Mouse (Mus musculus) kidney, postnatal 0 days (tissue): ENCODE results near the gene Exosc5. TPM values are rescaled to one million over a fixed set of nuclear protein-coding genes. Genes with fewer than 3 reads are reported as not detected.

Source experiments
- ATAC-seq: fragments of 200-750 bp; cut with Nextera tagmentation; replicated peaks from 2 replicates; pipeline ENCODE4 v1.8.0; 2017; ENCODE audit warnings: low read depth, moderate number of reproducible peaks, moderate TSS enrichment, moderate library complexity; ENCODE audit not compliant: low FRiP score
- DNase-seq: peaks from one replicate; pipeline ENCODE4 v3.0.0-alpha.2; 2016; ENCODE audit warnings: low spot score
- H3K27ac ChIP-seq: fragments of 300-500 bp; sonication (generic); 2 replicates; pipeline ENCODE4 v1.5.1; 2014; ENCODE audit warnings: mild to moderate bottlenecking
- H3K27me3 ChIP-seq: fragments of 300-500 bp; sonication (generic); 2 replicates; pipeline ENCODE4 v1.6.1; 2014; ENCODE audit warnings: low read length, mixed read lengths; ENCODE audit not compliant: insufficient read depth
- H3K36me3 ChIP-seq: fragments of 300-500 bp; sonication (generic); 2 replicates; pipeline ENCODE4 v1.6.1; 2014; ENCODE audit warnings: low read length, mixed read lengths; ENCODE audit not compliant: insufficient read depth
- H3K4me1 ChIP-seq: fragments of 300-500 bp; sonication (generic); replicated peaks from 2 replicates; pipeline ENCODE4 v1.6.1; 2014; ENCODE audit warnings: antibody characterized with exemption, low read length, mixed read lengths; ENCODE audit not compliant: insufficient read depth
- H3K4me2 ChIP-seq: fragments of 300-500 bp; sonication (generic); 2 replicates; pipeline ENCODE4 v1.6.1; 2014; ENCODE audit warnings: mild to moderate bottlenecking, low read length, moderate library complexity, mixed read lengths
- H3K4me3 ChIP-seq: fragments of 300-500 bp; sonication (generic); replicated peaks from 2 replicates; pipeline ENCODE4 v1.5.1; 2014; ENCODE audit warnings: low read depth, low read length
- H3K9ac ChIP-seq: fragments of 300-500 bp; sonication (generic); 2 replicates; pipeline ENCODE4 v1.6.1; 2014; ENCODE audit warnings: low read depth, low read length
- H3K9me3 ChIP-seq: fragments of 300-500 bp; sonication (generic); replicated peaks from 2 replicates; pipeline ENCODE4 v1.6.1; 2016; ENCODE audit warnings: low read length, inconsistent platforms, mixed read lengths
- CTCF ChIP-seq: IDR thresholded peaks from 2 replicates; pipeline ENCODE4 v1.5.1; 2016; ENCODE audit warnings: antibody characterized with exemption, low read depth, mild to moderate bottlenecking, moderate library complexity
- WGBS: fragments of 180-500 bp; shearing (Covaris S2); extraction: QIAGEN DNeasy Blood & Tissue Kit; methylation state at CpG from one replicate; pipeline ENCODE4 v1.1.7; 2014; 5-methylcytosine and 5-hydroxymethylcytosine counted together
- polyA plus RNA-seq: library from polyadenylated mRNA; unstranded; fragments of >200 nt; fragmentation: Nextera tagmentation; extraction: Ambion mirVana; gene quantifications from 2 replicates; pipeline ENCODE4 v1.2.1, GENCODE M21; 2015

Gene Exosc5
- polyA plus RNA-seq, 1 experiment from 2014 or later: 76.8 TPM

- 47% methylated on average over 5 of the region's 5 CpGs for WGBS
- no peaks in the 10 kb centered on the region for H3K36me3 ChIP-seq
- no peak overlapping the region for H3K9ac ChIP-seq
- H3K4me2 ChIP-seq: no peak overlapping the region
- TF ChIP-seq CTCF: peak; percentile 33; the same call in 1 of the 2 replicates
- no peak overlapping the region for H3K4me3 ChIP-seq
- no peak for DNase-seq
- H3K4me1 ChIP-seq: no peaks in the 10 kb centered on the region
- no peak for ATAC-seq
- H3K9me3 ChIP-seq: no peaks in the 10 kb centered on the region
- H3K27ac ChIP-seq: no peak overlapping the region
- H3K27me3 ChIP-seq: no peaks in the 10 kb centered on the region
Observed at GRCm38 (mm10) chr7:25647574-25648123, 11.3 kb upstream of the Exosc5 start.

DNA sequence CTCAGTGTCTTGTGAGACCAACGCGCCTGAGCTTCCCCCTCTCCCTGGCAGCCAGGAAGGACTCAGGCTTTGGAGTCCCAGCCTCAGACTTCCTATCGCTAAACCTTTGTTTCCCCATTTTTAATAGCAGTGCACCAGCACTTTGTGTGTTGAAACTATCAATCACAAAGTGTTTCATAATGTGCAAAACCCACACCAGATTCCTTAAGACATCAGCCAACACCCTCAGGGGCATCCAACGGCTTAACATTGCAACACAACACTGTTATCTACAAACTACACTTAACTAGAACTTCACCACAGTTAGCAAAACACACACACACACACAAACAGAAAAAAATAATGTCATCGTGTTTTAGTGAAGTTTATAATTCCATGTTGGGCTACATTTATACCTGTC, 9.1 kb upstream of the Exosc5 start:
- DNase-seq: no peak
- H3K4me3 ChIP-seq: no peak overlapping the region

GRCm38 (mm10) chr7:25651281-25651680, 7.7 kb upstream of the Exosc5 start:
- Histone ChIP-seq H3K4me3 (no peak overlapping the region), H3K9me3 (no peaks in the 10 kb centered on the region), H3K4me2 (no peak overlapping the region), H3K27ac (no peak overlapping the region), H3K4me1 (no peaks in the 10 kb centered on the region), H3K9ac (no peak overlapping the region), H3K27me3 (no peaks in the 10 kb centered on the region), H3K36me3 (no peaks in the 10 kb centered on the region)
- ATAC-seq: no peak
- no peak for DNase-seq
- TF ChIP-seq CTCF: no peak
- WGBS: 79% methylated on average over 8 of the region's 8 CpGs

More for the DNA sequence above, 9.1 kb upstream of the Exosc5 start:
- no peaks in the 10 kb centered on the region for H3K4me1 ChIP-seq
- no peak for TF ChIP-seq CTCF
- no peaks in the 10 kb centered on the region for H3K36me3 ChIP-seq
- no peak overlapping the region for H3K4me2 ChIP-seq
- no peak overlapping the region for H3K27ac ChIP-seq
- no peaks in the 10 kb centered on the region for H3K27me3 ChIP-seq
- no peak for ATAC-seq
- 76% methylated on average over 5 of the region's 5 CpGs for WGBS
- no peak overlapping the region for H3K9ac ChIP-seq
- H3K9me3 ChIP-seq: no peaks in the 10 kb centered on the region

- WGBS: 83% methylated on average over 12 of the region's 12 CpGs
- DNase-seq (no peak), ATAC-seq (no peak)
- no peak for TF ChIP-seq CTCF
- Histone ChIP-seq H3K9ac (no peak overlapping the region), H3K27me3 (no peaks in the 10 kb centered on the region), H3K4me2 (no peak overlapping the region), H3K27ac (no peak overlapping the region), H3K9me3 (no peaks in the 10 kb centered on the region), H3K4me3 (no peak overlapping the region), H3K36me3 (no peaks in the 10 kb centered on the region), H3K4me1 (0 out of 2 replicates have a peak, but pooled peaks cover 2% of the 10 kb centered on the region)
Observed at GRCm38 (mm10) chr7:25652244-25652759, 6.7 kb upstream of the Exosc5 start.

DNA sequence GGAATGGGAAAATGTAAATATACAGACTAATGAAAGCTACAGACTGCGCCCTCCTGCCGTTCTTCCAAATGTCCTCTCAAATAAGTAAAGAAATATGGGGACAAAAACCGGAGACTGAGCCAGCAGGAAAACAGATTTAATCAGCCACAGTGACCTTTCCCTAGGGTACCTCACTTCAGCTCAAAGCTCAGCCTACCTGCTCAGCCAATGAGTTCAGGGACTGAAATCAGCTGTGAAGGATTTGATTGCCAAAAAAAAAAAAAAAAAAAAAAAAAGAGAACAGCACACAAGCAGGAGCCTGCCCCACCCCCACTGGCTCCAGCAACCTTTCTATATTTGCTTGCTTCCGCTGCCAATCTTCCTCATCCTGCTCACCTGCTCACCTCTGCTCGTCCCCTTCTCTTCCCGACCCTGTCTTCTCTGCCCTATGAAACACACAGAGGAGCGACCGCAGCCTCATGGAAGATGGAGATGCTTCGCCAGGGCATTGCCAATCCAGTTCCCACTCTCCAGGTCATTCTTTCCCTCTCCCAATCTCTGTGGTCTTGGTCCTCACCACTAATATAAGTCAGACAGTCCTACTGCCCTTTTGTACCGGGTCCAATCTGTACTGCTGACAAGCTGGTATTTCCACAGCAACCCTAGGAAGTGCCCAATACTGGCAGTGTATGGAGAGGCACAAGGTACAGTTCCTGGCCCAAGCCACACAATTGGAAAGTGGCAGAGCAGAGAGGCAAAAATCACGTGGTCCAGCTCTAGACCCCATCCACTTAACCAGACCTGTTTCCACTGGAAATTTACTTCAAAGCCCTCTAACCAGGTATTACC, 3.1 kb upstream of the Exosc5 start:
- 80% methylated on average over 11 of the region's 11 CpGs for WGBS
- no peak for DNase-seq

GRCm38 (mm10) chr7:25657785-25658184, 1.2 kb upstream of the Exosc5 start:
- no peak for TF ChIP-seq CTCF
- peak overlapping the region; percentile 85; the same call in 1 of the 2 replicates for H3K27ac ChIP-seq
- H3K9ac ChIP-seq: peak overlapping the region; percentile 73
- 0 out of 2 replicates have a peak, but pooled peaks cover 4% of the 10 kb centered on the region for H3K4me1 ChIP-seq
- no peaks in the 10 kb centered on the region for H3K27me3 ChIP-seq
- no peak for ATAC-seq
- H3K4me2 ChIP-seq: peak overlapping the region; percentile 66
- peak overlapping the region; percentile 59 for H3K4me3 ChIP-seq
- no peaks in the 10 kb centered on the region for H3K36me3 ChIP-seq
- no peak for DNase-seq
- H3K9me3 ChIP-seq: no peaks in the 10 kb centered on the region
- 32% methylated on average over 10 of the region's 10 CpGs for WGBS

More for the DNA sequence above, 3.1 kb upstream of the Exosc5 start:
- Histone ChIP-seq H3K4me2 (no peak overlapping the region), H3K27ac (no peak overlapping the region), H3K9ac (no peak overlapping the region), H3K27me3 (no peaks in the 10 kb centered on the region), H3K4me1 (0 out of 2 replicates have a peak, but pooled peaks cover 4% of the 10 kb centered on the region), H3K9me3 (no peaks in the 10 kb centered on the region), H3K4me3 (no peak overlapping the region), H3K36me3 (no peaks in the 10 kb centered on the region)
- no peak for ATAC-seq
- no peak for TF ChIP-seq CTCF
